Comparison of ENCODE assay signal across 8 mouse cellular contexts in the genomic region with DNA sequence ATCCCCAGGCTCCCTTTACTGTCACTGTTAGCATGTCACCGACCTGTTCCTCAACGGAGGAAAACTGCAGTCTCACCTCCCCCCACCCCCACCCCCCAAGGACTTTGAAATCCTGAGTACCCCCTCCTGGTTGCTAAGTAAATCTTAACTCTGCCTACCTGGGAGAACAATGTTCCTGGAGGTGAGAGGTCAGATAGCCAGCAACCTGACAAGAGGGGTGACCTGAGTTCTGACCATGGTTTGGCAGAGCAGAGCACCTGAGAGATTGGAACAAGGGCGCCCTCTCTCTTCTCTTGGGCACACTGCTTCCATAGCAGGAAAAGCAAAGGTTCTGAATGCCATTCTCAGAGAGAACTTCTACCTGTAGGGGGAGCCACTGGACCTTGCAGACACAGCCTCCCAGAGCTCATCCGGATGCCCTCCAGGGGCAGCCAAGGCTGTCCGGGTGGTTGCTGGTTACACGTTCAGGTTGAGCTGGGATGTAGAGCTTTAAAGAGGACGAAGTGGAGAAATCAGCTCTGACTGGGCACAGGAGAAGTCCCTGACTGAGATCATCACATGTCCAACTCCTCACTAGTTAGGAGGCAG. TPM values are rescaled to one million over a fixed set of nuclear protein-coding genes. Genes with fewer than 3 reads are reported as not detected.
DNase-seq lines count a peak whose midpoint lies in the region; ATAC-seq and TF ChIP-seq lines count a peak whose summit lies in the region.

No protein-coding gene starts in this region.

- H3K4me1 ChIP-seq in forebrain, embryonic 13.5 days: peaks cover 8% of the 10 kb centered on the region
- peaks cover 5% of the 10 kb centered on the region; the same call in 1 of the 2 replicates for H3K4me1 ChIP-seq in forebrain, embryonic 15.5 days
- H3K4me1 ChIP-seq in cortical plate, adult 2 months (ENCODE audit: control insufficient read depth, insufficient read depth, low read length): no peaks in the 10 kb centered on the region; the same call in 1 of the 2 replicates
- H3K4me1 ChIP-seq in intestine, embryonic 15.5 days (replicated peaks): peaks cover 5% of the 10 kb centered on the region; the same call in 1 of the 2 replicates
- H3K4me1 ChIP-seq in liver, embryonic 13.5 days (replicated peaks): peaks cover 8% of the 10 kb centered on the region; the same call in 1 of the 2 replicates
- H3K4me1 ChIP-seq in small intestine, adult 2 months (ENCODE audit: control insufficient read depth, insufficient read depth, insufficient read length, low read length): no peaks in the 10 kb centered on the region

- TF ChIP-seq CTCF in cortical plate, adult 2 months (IDR thresholded peaks at IDR 0.05; ENCODE audit: extremely low read depth, insufficient read depth, low read length): peak; percentile 66
- peak; percentile 76; the same call in 1 of the 2 replicates for TF ChIP-seq CTCF in small intestine, adult 2 months (IDR thresholded peaks at IDR 0.05; ENCODE audit: extremely low read depth, insufficient read length, insufficient replicate concordance, low read depth, low read length)

- TF ChIP-seq POLR2A in cortical plate, adult 2 months (IDR thresholded peaks at IDR 0.05; ENCODE audit: extremely low read depth, insufficient read depth, low read length): no peak
- TF ChIP-seq POLR2A in small intestine, adult 2 months (IDR thresholded peaks at IDR 0.05; ENCODE audit: low read depth, low read length): no peak; the same call in 1 of the 2 replicates

- 32% methylated on average over 7 of the region's 7 CpGs for WGBS in forebrain, embryonic 13.5 days
- 38% methylated on average over 7 of the region's 7 CpGs for WGBS in forebrain, embryonic 15.5 days
- 23% methylated on average over 7 of the region's 7 CpGs for WGBS in intestine, embryonic 15.5 days
- WGBS in liver, embryonic 13.5 days (ENCODE audit: insufficient replicate concordance): 21% methylated on average over 7 of the region's 7 CpGs
- 19% methylated on average over 7 of the region's 7 CpGs for WGBS in small intestine, adult 2 months

- peaks cover 26% of the 10 kb centered on the region for H3K36me3 ChIP-seq in forebrain, embryonic 13.5 days (ENCODE audit: poor library complexity, severe bottlenecking)
- H3K36me3 ChIP-seq in forebrain, embryonic 15.5 days: peaks cover 14% of the 10 kb centered on the region
- peaks cover 11% of the 10 kb centered on the region; the same call in 1 of the 2 replicates for H3K36me3 ChIP-seq in intestine, embryonic 15.5 days
- peaks cover 17% of the 10 kb centered on the region for H3K36me3 ChIP-seq in liver, embryonic 13.5 days
- peaks cover 5% of the 10 kb centered on the region for H3K36me3 ChIP-seq in small intestine, adult 2 months (ENCODE audit: control insufficient read depth, insufficient read depth, low read length)

- H3K4me2 ChIP-seq in forebrain, embryonic 13.5 days: no peak overlapping the region
- H3K4me2 ChIP-seq in forebrain, embryonic 15.5 days (replicated peaks): no peak overlapping the region
- H3K4me2 ChIP-seq in intestine, embryonic 15.5 days (replicated peaks): no peak overlapping the region
- no peak overlapping the region for H3K4me2 ChIP-seq in liver, embryonic 13.5 days

- no peaks in the 10 kb centered on the region for H3K9me3 ChIP-seq in forebrain, embryonic 13.5 days (replicated peaks)
- no peaks in the 10 kb centered on the region for H3K9me3 ChIP-seq in forebrain, embryonic 15.5 days
- H3K9me3 ChIP-seq in intestine, embryonic 15.5 days: no peaks in the 10 kb centered on the region
- no peaks in the 10 kb centered on the region for H3K9me3 ChIP-seq in liver, embryonic 13.5 days (replicated peaks)

- H3K27me3 ChIP-seq in forebrain, embryonic 13.5 days: peaks cover 26% of the 10 kb centered on the region
- H3K27me3 ChIP-seq in forebrain, embryonic 15.5 days: peaks cover 8% of the 10 kb centered on the region; the same call in 1 of the 2 replicates
- no peaks in the 10 kb centered on the region for H3K27me3 ChIP-seq in intestine, embryonic 15.5 days (replicated peaks)
- peaks cover 22% of the 10 kb centered on the region for H3K27me3 ChIP-seq in liver, embryonic 13.5 days
- H3K27me3 ChIP-seq in small intestine, adult 2 months (ENCODE audit: control insufficient read depth, insufficient read depth, low read length): peaks cover 5% of the 10 kb centered on the region; the same call in 1 of the 2 replicates

- H3K9ac ChIP-seq in forebrain, embryonic 13.5 days: no peak overlapping the region
- H3K9ac ChIP-seq in forebrain, embryonic 15.5 days (replicated peaks): no peak overlapping the region
- H3K9ac ChIP-seq in intestine, embryonic 15.5 days: no peak overlapping the region
- H3K9ac ChIP-seq in liver, embryonic 13.5 days: no peak overlapping the region

- 0 out of 2 replicates have a peak, but pooled peaks have one; percentile 13 for ATAC-seq in forebrain, embryonic 13.5 days
- no peak for ATAC-seq in forebrain, embryonic 15.5 days (replicated peaks)
- peak; percentile 40 for ATAC-seq in intestine, embryonic 15.5 days
- ATAC-seq in liver, embryonic 13.5 days (ENCODE audit: low read depth): peak; percentile 47

- H3K27ac ChIP-seq in forebrain, embryonic 13.5 days: no peak overlapping the region
- no peak overlapping the region for H3K27ac ChIP-seq in forebrain, embryonic 15.5 days (replicated peaks)
- H3K27ac ChIP-seq in cortical plate, adult 2 months (ENCODE audit: insufficient read depth, low read length): no peak overlapping the region
- H3K27ac ChIP-seq in intestine, embryonic 15.5 days: no peak overlapping the region
- H3K27ac ChIP-seq in liver, embryonic 13.5 days: no peak overlapping the region
- H3K27ac ChIP-seq in small intestine, adult 2 months (ENCODE audit: insufficient read depth, low read depth, low read length): no peak overlapping the region

- no peak overlapping the region for H3K4me3 ChIP-seq in forebrain, embryonic 13.5 days
- H3K4me3 ChIP-seq in forebrain, embryonic 15.5 days: no peak overlapping the region
- H3K4me3 ChIP-seq in cortical plate, adult 2 months (ENCODE audit: insufficient read depth, low read length): no peak overlapping the region
- no peak overlapping the region for H3K4me3 ChIP-seq in intestine, embryonic 15.5 days (replicated peaks)
- H3K4me3 ChIP-seq in liver, embryonic 13.5 days (replicated peaks): no peak overlapping the region
- H3K4me3 ChIP-seq in small intestine, adult 2 months (ENCODE audit: low read depth, low read length): no peak overlapping the region

- DNase-seq in urinary bladder, postnatal 25 days (ENCODE audit: low spot score): peak; percentile 51
- no peak for DNase-seq in urinary bladder, adult 18-20 months (ENCODE audit: low spot score in 2 of 2)
- DNase-seq in liver, embryonic 13.5 days: peak; percentile 26

RNA-seq across cellular contexts. Expression of a gene that starts 40.6 kb away (rescaled TPM):
- 85.5 and 89.6 TPM in 2 replicates for polyA plus RNA-seq in forebrain, embryonic 13.5 days (2015; fragmentation: Nextera tagmentation; extraction: Ambion mirVana)
- polyA plus RNA-seq in forebrain, embryonic 15.5 days (2015; fragmentation: Nextera tagmentation; extraction: Ambion mirVana): 84.1 and 87.3 TPM in 2 replicates
- 62.9 and 63.7 TPM in 2 replicates for polyA plus RNA-seq in cortical plate, adult 2 months (2012; rRNA removed)
- polyA plus RNA-seq in intestine, embryonic 15.5 days (2015; fragmentation: Nextera tagmentation; extraction: Ambion mirVana): 128 and 131 TPM in 2 replicates
- 136 and 159 TPM in 2 replicates for polyA plus RNA-seq in liver, embryonic 13.5 days (2015; fragmentation: Nextera tagmentation; extraction: Ambion mirVana)
- 21.4 and 26.6 TPM in 2 replicates for polyA plus RNA-seq in small intestine, adult 2 months (2012; rRNA removed)

RNA-seq across cellular contexts. Expression of a gene that starts 41.4 kb away (rescaled TPM):
- polyA plus RNA-seq in forebrain, embryonic 13.5 days (2015; fragmentation: Nextera tagmentation; extraction: Ambion mirVana): 7.3 and 7.5 TPM in 2 replicates
- 8.4 and 8.5 TPM in 2 replicates for polyA plus RNA-seq in forebrain, embryonic 15.5 days (2015; fragmentation: Nextera tagmentation; extraction: Ambion mirVana)
- polyA plus RNA-seq in cortical plate, adult 2 months (2012; rRNA removed): 25.4 and 26.3 TPM in 2 replicates
- 4.0 and 4.6 TPM in 2 replicates for polyA plus RNA-seq in intestine, embryonic 15.5 days (2015; fragmentation: Nextera tagmentation; extraction: Ambion mirVana)
- 1.9 and 2.1 TPM in 2 replicates for polyA plus RNA-seq in liver, embryonic 13.5 days (2015; fragmentation: Nextera tagmentation; extraction: Ambion mirVana)
- 5.3 and 9.4 TPM in 2 replicates for polyA plus RNA-seq in small intestine, adult 2 months (2012; rRNA removed)

Comparison
In these comparisons a context has a peak if more than half of its experiments do, and no peak if none do; other contexts are left out.
1. DNase-seq: peak in urinary bladder, postnatal 25 days (single experiment) and liver, embryonic 13.5 days (single experiment); none in urinary bladder, adult 18-20 months (0 of 2).